Mouse (Mus musculus): ENCODE measurements around the gene Me1.

DNA sequence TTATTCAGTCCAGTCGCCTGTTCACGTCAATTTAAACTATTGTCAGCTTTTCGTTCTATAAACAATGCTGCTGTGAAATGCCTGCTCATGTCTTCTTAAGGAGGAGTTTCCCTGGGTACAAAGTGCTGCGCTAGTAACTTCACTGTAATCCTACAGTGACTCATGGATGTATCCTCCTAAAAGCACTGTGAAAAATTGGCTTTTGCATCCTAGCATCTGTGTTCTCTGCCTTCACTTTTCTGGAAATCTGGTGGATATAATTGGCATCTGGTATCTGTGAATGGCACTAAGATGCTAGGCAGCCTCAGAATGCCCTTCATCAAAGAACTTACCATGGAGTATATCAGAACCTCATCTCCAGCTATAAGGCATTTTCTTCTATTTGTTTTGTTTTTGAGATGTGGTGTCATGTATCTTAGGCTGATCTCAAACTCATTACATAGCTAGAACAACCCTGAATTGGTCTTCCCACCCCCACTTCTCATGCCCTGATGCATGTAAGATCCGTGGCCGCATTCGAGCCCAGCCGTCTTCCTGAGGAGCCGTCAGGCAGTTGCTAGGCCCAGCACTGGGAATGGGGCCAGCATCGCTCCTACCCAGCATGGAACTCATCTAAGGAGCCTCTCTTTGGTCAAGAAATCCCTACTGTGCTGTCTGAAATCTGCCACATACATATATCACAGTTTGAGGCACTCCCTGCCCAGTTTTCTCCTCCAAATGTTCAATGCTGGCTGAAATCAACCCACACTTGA is 67.8 kb downstream of the Me1 start:
- TF ChIP-seq POLR2A (IDR thresholded peaks at IDR 0.05; ENCODE audit: low read depth, low read length) (no peak), CTCF (IDR thresholded peaks at IDR 0.05; ENCODE audit: borderline replicate concordance, insufficient read depth, low read length) (no peak)
